Mouse (Mus musculus) heart, postnatal 0 days (tissue): ENCODE measurements at regions not wholly inside any gene's neighbourhood (a gene's known extent, or its start where the extent isn't known, plus 50 kb on each side); places are given as distances from the start of the nearest gene placed in this dataset.

Experiments
- CTCF ChIP-seq: IDR thresholded peaks from 2 replicates; pipeline ENCODE4 v1.5.1; 2016; ENCODE audit warnings: antibody characterized with exemption, control low read depth, low read depth
- EP300 ChIP-seq: IDR thresholded peaks from 2 replicates; pipeline ENCODE4 v1.6.1; 2016; ENCODE audit warnings: antibody characterized with exemption, low read depth

GRCm38 (mm10) chr10:17201427-17201745 lies 521.6 kb upstream of the Cited2 start:
- TF ChIP-seq CTCF = no peak
- TF ChIP-seq EP300 = no peak
